Mouse (Mus musculus) spleen, adult 2 months (tissue): ENCODE measurements around the gene Lyrm2.

Experiments used
- CTCF ChIP-seq: fragments of 200-500 bp; IDR thresholded peaks from 2 replicates; pipeline ENCODE4 v1.5.1; 2011; ENCODE audit warnings: mild to moderate bottlenecking, inconsistent platforms; ENCODE audit not compliant: insufficient read depth, insufficient read length, insufficient replicate concordance; ENCODE audit errors: extremely low read depth
- POLR2A ChIP-seq: fragments of 200-500 bp; IDR thresholded peaks from 2 replicates; pipeline ENCODE4 v1.6.1; 2011; ENCODE audit warnings: low read depth, low read length, inconsistent platforms

DNA sequence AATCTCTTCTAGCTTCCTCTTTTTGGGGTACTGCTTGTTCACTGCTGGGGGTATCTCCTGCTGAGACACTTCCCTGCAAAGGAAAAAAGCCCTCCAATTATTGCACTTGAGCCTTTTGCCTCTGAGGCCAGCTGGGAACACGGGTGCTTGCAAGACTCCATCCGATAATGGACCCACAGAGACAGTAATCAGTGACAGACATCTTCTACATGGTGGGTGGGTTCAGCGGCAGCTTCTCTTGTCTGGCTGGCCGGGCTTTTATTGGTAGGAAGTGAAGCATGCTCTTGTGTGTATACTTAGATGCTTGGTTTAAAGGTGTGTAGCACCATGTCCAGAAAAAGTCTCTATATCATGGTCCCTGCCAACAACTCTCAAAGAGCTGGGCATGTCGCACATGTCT is 17.4 kb downstream of the Lyrm2 start:
- TF ChIP-seq CTCF (no peak), POLR2A (no peak)
